In the genomic region with DNA sequence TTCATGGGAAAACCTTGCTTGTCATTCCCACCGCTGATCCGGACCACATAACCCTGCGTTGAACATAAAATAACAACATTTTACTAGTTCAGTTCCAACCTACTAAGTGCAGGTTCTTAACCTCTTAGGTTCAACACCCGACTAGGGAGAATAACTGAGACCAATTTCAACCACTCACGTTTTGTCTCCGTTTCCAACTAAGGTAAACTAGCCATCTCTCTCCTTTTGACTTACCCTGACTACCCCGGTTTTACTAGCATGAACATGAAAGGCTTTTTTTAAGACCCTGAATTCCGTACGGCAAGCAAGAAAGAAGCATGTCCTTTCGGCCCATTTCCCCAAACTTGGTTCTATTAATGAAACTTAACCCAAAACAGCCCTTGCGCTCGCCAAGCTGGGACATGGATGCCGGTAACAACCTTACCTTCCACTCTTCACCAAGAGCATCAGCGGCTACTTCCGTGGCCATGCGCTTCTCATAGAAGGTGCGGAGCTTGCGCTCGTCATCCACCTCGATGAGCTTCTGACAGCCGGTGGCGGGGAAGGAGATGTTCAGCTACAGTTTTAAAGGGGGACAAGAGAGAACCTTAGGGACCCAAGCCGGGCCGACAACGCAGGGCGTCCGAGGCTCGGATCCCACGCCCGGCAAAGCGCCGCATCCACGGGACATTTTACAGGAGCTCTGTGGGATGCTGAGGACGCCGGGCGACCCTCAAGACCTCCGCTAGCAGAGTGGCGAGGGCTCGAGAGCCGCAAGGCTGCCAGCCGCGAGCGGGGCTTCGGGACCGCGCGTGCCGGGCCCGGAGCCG, we compare ENCODE assay signal across 7 mouse cellular contexts. TPM values are rescaled to one million over a fixed set of nuclear protein-coding genes. Genes with fewer than 3 reads are reported as not detected.
A peak's percentile ranks its signal among the peaks of the same experiment; 100 is the strongest.
DNase-seq lines count a peak whose midpoint lies in the region; ATAC-seq and TF ChIP-seq lines count a peak whose summit lies in the region.

No protein-coding gene starts in this region.

- no peak for DNase-seq in lung, postnatal 25 days (ENCODE audit: low spot score)
- DNase-seq in liver, embryonic 11.5 days (ENCODE audit: low spot score) = no peak
- no peak for DNase-seq in stomach, postnatal 0 days (ENCODE audit: low spot score)
- DNase-seq in frontal cortex, postnatal 36 days (ENCODE audit: low spot score in 2 of 2) = no peak

- peak overlapping the region; percentile 95 for H3K27ac ChIP-seq in lung, embryonic 16.5 days (ENCODE audit: low read length)
- peak overlapping the region; percentile 95 for H3K27ac ChIP-seq in forebrain, embryonic 12.5 days
- peak overlapping the region; percentile 98 for H3K27ac ChIP-seq in liver, embryonic 11.5 days (ENCODE audit: low read depth, low read length)
- H3K27ac ChIP-seq in stomach, postnatal 0 days (replicated peaks) = peak overlapping the region; percentile 98

- TF ChIP-seq CTCF in stomach, postnatal 0 days (IDR thresholded peaks at IDR 0.05; ENCODE audit: low read depth) = no peak

- under 1% methylated on average over 50 of the region's 50 CpGs for whole genome bisulfite sequencing in lung, embryonic 16.5 days
- WGBS in forebrain, embryonic 12.5 days = 2% methylated on average over 50 of the region's 50 CpGs
- WGBS in liver, embryonic 11.5 days = under 1% methylated on average over 46 of the region's 50 CpGs
- 1% methylated on average over 49 of the region's 50 CpGs for WGBS in stomach, postnatal 0 days

- peak overlapping the region; percentile 83 for H3K4me3 ChIP-seq in lung, embryonic 16.5 days (ENCODE audit: low read length)
- peak overlapping the region; percentile 97 for H3K4me3 ChIP-seq in forebrain, embryonic 12.5 days (replicated peaks)
- H3K4me3 ChIP-seq in liver, embryonic 11.5 days (ENCODE audit: low read depth, low read length) = peak overlapping the region; percentile 100
- H3K4me3 ChIP-seq in stomach, postnatal 0 days (ENCODE audit: low read depth, low read length) = peak overlapping the region; percentile 98

- H3K4me2 ChIP-seq in lung, embryonic 16.5 days (ENCODE audit: low read depth, low read length) = peak overlapping the region; percentile 67
- H3K4me2 ChIP-seq in forebrain, embryonic 12.5 days = peak overlapping the region; percentile 74
- peak overlapping the region; percentile 77 for H3K4me2 ChIP-seq in liver, embryonic 11.5 days
- peak overlapping the region; percentile 88 for H3K4me2 ChIP-seq in stomach, postnatal 0 days (replicated peaks; ENCODE audit: low read depth)

- no peaks in the 10 kb centered on the region for H3K9me3 ChIP-seq in lung, embryonic 16.5 days (ENCODE audit: control insufficient read depth, low read length)
- H3K9me3 ChIP-seq in forebrain, embryonic 12.5 days = no peaks in the 10 kb centered on the region
- H3K9me3 ChIP-seq in liver, embryonic 11.5 days (ENCODE audit: control insufficient read depth, low read length) = no peaks in the 10 kb centered on the region
- H3K9me3 ChIP-seq in stomach, postnatal 0 days (ENCODE audit: control insufficient read depth, low read length) = no peaks in the 10 kb centered on the region

- no peaks in the 10 kb centered on the region for H3K27me3 ChIP-seq in lung, embryonic 16.5 days (ENCODE audit: control insufficient read depth, insufficient read depth, low read depth, low read length)
- no peaks in the 10 kb centered on the region for H3K27me3 ChIP-seq in forebrain, embryonic 12.5 days
- H3K27me3 ChIP-seq in liver, embryonic 11.5 days (replicated peaks; ENCODE audit: control insufficient read depth, insufficient read depth, low read length) = no peaks in the 10 kb centered on the region
- H3K27me3 ChIP-seq in stomach, postnatal 0 days (ENCODE audit: control insufficient read depth, insufficient read depth, low read length) = no peaks in the 10 kb centered on the region

- peaks cover 31% of the 10 kb centered on the region for H3K36me3 ChIP-seq in lung, embryonic 16.5 days (ENCODE audit: control insufficient read depth, insufficient read depth, low read length)
- peaks cover 40% of the 10 kb centered on the region for H3K36me3 ChIP-seq in forebrain, embryonic 12.5 days (replicated peaks)
- peaks cover 30% of the 10 kb centered on the region for H3K36me3 ChIP-seq in liver, embryonic 11.5 days (ENCODE audit: control insufficient read depth, insufficient read depth, low read length)
- H3K36me3 ChIP-seq in stomach, postnatal 0 days (ENCODE audit: control insufficient read depth, insufficient read depth, low read length) = peaks cover 20% of the 10 kb centered on the region

- TF ChIP-seq EP300 in stomach, postnatal 0 days (optimal IDR thresholded peaks at IDR 0.05) = no peak

- H3K9ac ChIP-seq in lung, embryonic 16.5 days (ENCODE audit: low read length) = peak overlapping the region; percentile 100
- peak overlapping the region; percentile 99 for H3K9ac ChIP-seq in forebrain, embryonic 12.5 days
- H3K9ac ChIP-seq in liver, embryonic 11.5 days (ENCODE audit: low read depth, low read length) = peak overlapping the region; percentile 100
- peak overlapping the region; percentile 99 for H3K9ac ChIP-seq in stomach, postnatal 0 days (ENCODE audit: low read length)

- H3K4me1 ChIP-seq in lung, embryonic 16.5 days (replicated peaks; ENCODE audit: control insufficient read depth, insufficient read depth, low read length) = peaks cover 16% of the 10 kb centered on the region
- H3K4me1 ChIP-seq in forebrain, embryonic 12.5 days = peaks cover 17% of the 10 kb centered on the region
- H3K4me1 ChIP-seq in liver, embryonic 11.5 days (replicated peaks; ENCODE audit: control insufficient read depth, insufficient read depth, low read length) = peaks cover 14% of the 10 kb centered on the region
- no peaks in the 10 kb centered on the region for H3K4me1 ChIP-seq in stomach, postnatal 0 days (replicated peaks; ENCODE audit: control insufficient read depth, insufficient read depth)

- ATAC-seq in lung, embryonic 16.5 days (ENCODE audit: low read depth) = no peak
- ATAC-seq in activated CD4-positive, CD25-positive, alpha-beta regulatory T cell, adult 4 months = peak; percentile 9
- no peak; the same call in 1 of the 2 replicates for ATAC-seq in forebrain, embryonic 12.5 days (ENCODE audit: low FRiP score)
- ATAC-seq in liver, embryonic 11.5 days (replicated peaks; ENCODE audit: low FRiP score) = no peak
- 0 out of 2 replicates have a peak, but pooled peaks have one; percentile 3 for ATAC-seq in stomach, postnatal 0 days (ENCODE audit: low FRiP score, low TSS enrichment)

RNA-seq across cellular contexts. Expression of a gene that starts 0.7 kb away (rescaled TPM):
- 689 and 723 TPM in 2 replicates for polyA plus RNA-seq in lung, embryonic 16.5 days (2015; fragmentation: Nextera tagmentation; extraction: Ambion mirVana)
- 1,000 to 10,000 TPM; 2,810 to 3,158 TPM for polyA plus RNA-seq in activated CD4-positive, CD25-positive, alpha-beta regulatory T cell, adult 4 months (2017; shearing (Covaris generic))
- polyA plus RNA-seq in forebrain, embryonic 12.5 days (2016; fragmentation: Nextera tagmentation; extraction: Ambion mirVana) = 508 and 518 TPM in 2 replicates
- polyA plus RNA-seq in liver, embryonic 11.5 days (2014; fragmentation: Nextera tagmentation; extraction: Ambion mirVana) = 1,053 and 1,060 TPM in 2 replicates
- 601 and 619 TPM in 2 replicates for polyA plus RNA-seq in stomach, postnatal 0 days (2015; fragmentation: Nextera tagmentation; extraction: Ambion mirVana)

RNA-seq across cellular contexts. Expression of a gene that starts 17.7 kb away (rescaled TPM):
- 37.2 and 37.6 TPM in 2 replicates for polyA plus RNA-seq in lung, embryonic 16.5 days (2015; fragmentation: Nextera tagmentation; extraction: Ambion mirVana)
- 1 to 10 TPM; 5.8 to 6.4 TPM for polyA plus RNA-seq in activated CD4-positive, CD25-positive, alpha-beta regulatory T cell, adult 4 months (2017; shearing (Covaris generic))
- polyA plus RNA-seq in forebrain, embryonic 12.5 days (2016; fragmentation: Nextera tagmentation; extraction: Ambion mirVana) = 12.1 and 12.4 TPM in 2 replicates
- polyA plus RNA-seq in liver, embryonic 11.5 days (2014; fragmentation: Nextera tagmentation; extraction: Ambion mirVana) = 16.3 and 19.4 TPM in 2 replicates
- polyA plus RNA-seq in stomach, postnatal 0 days (2015; fragmentation: Nextera tagmentation; extraction: Ambion mirVana) = 15.9 and 16.2 TPM in 2 replicates

Comparison
In these comparisons a context has a peak if more than half of its experiments do, and no peak if none do; other contexts are left out.
1. ATAC-seq: peak in activated CD4-positive, CD25-positive, alpha-beta regulatory T cell, adult 4 months (single experiment) and stomach, postnatal 0 days (single experiment); none in lung, embryonic 16.5 days (single experiment), forebrain, embryonic 12.5 days (single experiment) and liver, embryonic 11.5 days (single experiment).
2. Peak in every context shown above with its lines, with median percentiles within 50 percentile points of each other: H3K27ac ChIP-seq, H3K4me2 ChIP-seq, H3K4me3 ChIP-seq and H3K9ac ChIP-seq.